Mouse (Mus musculus): ENCODE results near the gene Dync1i1. TPM values are rescaled to one million over a fixed set of nuclear protein-coding genes. Genes with fewer than 3 reads are reported as not detected.
A peak's percentile ranks its signal among the peaks of the same experiment; 100 is the strongest.
"Not testable (repeated sequence)": the region's sequence is repeated elsewhere in the genome, so short reads cannot be mapped to it uniquely, and the experiment has no call there.

Dync1i1 gene
- 29.5 and 29.7 TPM in 2 replicates for polyA plus RNA-seq (2015; fragmentation: Nextera tagmentation; extraction: Ambion mirVana)

GRCm38 (mm10) chr6:5725611-5726236 lies at the start of gene Dync1i1:
Dync1i1 (plus strand) TSS chr6:5725639.
- 1% methylated on average over 36 of the region's 40 CpGs for WGBS
- peak; percentile 91 for ATAC-seq (ENCODE audit: low FRiP score, low read depth)
- H3K27me3 ChIP-seq = no peaks in the 10 kb centered on the region
- H3K9ac ChIP-seq = peak within 1 kb of the TSS; percentile 63
- peak within 1 kb of the TSS; percentile 62 for H3K4me3 ChIP-seq
- H3K4me1 ChIP-seq (replicated peaks) = peaks cover 10% of the 10 kb centered on the region
- no peaks in the 10 kb centered on the region for H3K9me3 ChIP-seq
- peak within 1 kb of the TSS; percentile 96 for H3K4me2 ChIP-seq
- H3K27ac ChIP-seq (replicated peaks) = peak within 1 kb of the TSS; percentile 51
- no peaks in the 10 kb centered on the region for H3K36me3 ChIP-seq

- Histone ChIP-seq H3K36me3 (no peaks in the 10 kb centered on the region), H3K4me1 (replicated peaks) (no peaks in the 10 kb centered on the region), H3K9me3 (no peaks in the 10 kb centered on the region), H3K9ac (no peak overlapping the region), H3K27me3 (no peaks in the 10 kb centered on the region), H3K4me3 (no peak overlapping the region), H3K27ac (replicated peaks) (no peak overlapping the region), H3K4me2 (no peak overlapping the region)
- ATAC-seq (ENCODE audit: low FRiP score, low read depth) = no peak
- WGBS = 98% methylated on average over 3 of the region's 3 CpGs
Observed at GRCm38 (mm10) chr6:5679738-5680137, 45.7 kb upstream of the Dync1i1 start.

- no peak overlapping the region for H3K4me3 ChIP-seq
- H3K9ac ChIP-seq = no peak overlapping the region
- H3K4me2 ChIP-seq = no peak overlapping the region
- ATAC-seq (ENCODE audit: low FRiP score, low read depth) = no peak
- no peaks in the 10 kb centered on the region for H3K4me1 ChIP-seq (replicated peaks)
- no peaks in the 10 kb centered on the region for H3K36me3 ChIP-seq
- no peaks in the 10 kb centered on the region for H3K27me3 ChIP-seq
- no peaks in the 10 kb centered on the region for H3K9me3 ChIP-seq
- H3K27ac ChIP-seq (replicated peaks) = no peak overlapping the region
- 79% methylated on average over 2 of the region's 2 CpGs for whole genome bisulfite sequencing
Observed at GRCm38 (mm10) chr6:5701826-5702225, 23.6 kb upstream of the Dync1i1 start.

GRCm38 (mm10) chr6:5707894-5708293 lies 17.5 kb upstream of the Dync1i1 start:
- not testable (repeated sequence) for H3K27me3 ChIP-seq; H3K36me3 ChIP-seq; H3K4me1 ChIP-seq (replicated peaks); H3K9ac ChIP-seq; H3K4me3 ChIP-seq; H3K9me3 ChIP-seq; H3K4me2 ChIP-seq; H3K27ac ChIP-seq (replicated peaks); ATAC-seq (ENCODE audit: low FRiP score, low read depth)
- 28% methylated on average over 3 of the region's 3 CpGs for WGBS

GRCm38 (mm10) chr6:5710063-5710605 lies 15.3 kb upstream of the Dync1i1 start:
- H3K4me3 ChIP-seq = no peak overlapping the region
- no peaks in the 10 kb centered on the region for H3K36me3 ChIP-seq
- no peaks in the 10 kb centered on the region for H3K9me3 ChIP-seq
- no peaks in the 10 kb centered on the region for H3K4me1 ChIP-seq (replicated peaks)
- no peak overlapping the region for H3K9ac ChIP-seq
- WGBS = 72% methylated on average over 3 of the region's 3 CpGs
- no peaks in the 10 kb centered on the region for H3K27me3 ChIP-seq
- H3K27ac ChIP-seq (replicated peaks) = no peak overlapping the region
- no peak for ATAC-seq (ENCODE audit: low FRiP score, low read depth)
- no peak overlapping the region for H3K4me2 ChIP-seq

- no peak overlapping the region for H3K4me3 ChIP-seq
- H3K36me3 ChIP-seq = no peaks in the 10 kb centered on the region
- H3K27ac ChIP-seq (replicated peaks) = no peak overlapping the region
- no peak overlapping the region for H3K4me2 ChIP-seq
- no peaks in the 10 kb centered on the region for H3K9me3 ChIP-seq
- H3K4me1 ChIP-seq (replicated peaks) = no peaks in the 10 kb centered on the region
- WGBS = 89% methylated on average over 3 of the region's 3 CpGs
- no peak for ATAC-seq (ENCODE audit: low FRiP score, low read depth)
- H3K9ac ChIP-seq = no peak overlapping the region
- H3K27me3 ChIP-seq = no peaks in the 10 kb centered on the region
Observed at GRCm38 (mm10) chr6:5712620-5713019, 12.8 kb upstream of the Dync1i1 start.

- WGBS = 77% methylated on average over 3 of the region's 3 CpGs
- ATAC-seq (ENCODE audit: low FRiP score, low read depth) = no peak
- H3K9ac ChIP-seq = no peak overlapping the region
- H3K4me1 ChIP-seq (replicated peaks) = no peaks in the 10 kb centered on the region
- H3K27me3 ChIP-seq = no peaks in the 10 kb centered on the region
- H3K27ac ChIP-seq (replicated peaks) = no peak overlapping the region
- H3K36me3 ChIP-seq = no peaks in the 10 kb centered on the region
- H3K9me3 ChIP-seq = no peaks in the 10 kb centered on the region
- H3K4me3 ChIP-seq = no peak overlapping the region
- H3K4me2 ChIP-seq = no peak overlapping the region
Observed at GRCm38 (mm10) chr6:5715101-5715618, 10.3 kb upstream of the Dync1i1 start.

GRCm38 (mm10) chr6:5718955-5719354 lies 6.5 kb upstream of the Dync1i1 start:
- no peak overlapping the region for H3K4me2 ChIP-seq
- no peaks in the 10 kb centered on the region for H3K36me3 ChIP-seq
- no peaks in the 10 kb centered on the region for H3K27me3 ChIP-seq
- H3K27ac ChIP-seq (replicated peaks) = no peak overlapping the region
- no peak for ATAC-seq (ENCODE audit: low FRiP score, low read depth)
- WGBS = 77% methylated on average over 2 of the region's 2 CpGs
- no peak overlapping the region for H3K9ac ChIP-seq
- H3K4me3 ChIP-seq = no peak overlapping the region
- H3K9me3 ChIP-seq = no peaks in the 10 kb centered on the region
- H3K4me1 ChIP-seq (replicated peaks) = no peaks in the 10 kb centered on the region

- not testable (repeated sequence) for ATAC-seq (ENCODE audit: low FRiP score, low read depth); H3K4me2 ChIP-seq; H3K9ac ChIP-seq; H3K27me3 ChIP-seq; H3K36me3 ChIP-seq; H3K4me1 ChIP-seq (replicated peaks); H3K27ac ChIP-seq (replicated peaks); H3K9me3 ChIP-seq; H3K4me3 ChIP-seq
Observed at GRCm38 (mm10) chr6:5720716-5721115, 4.7 kb upstream of the Dync1i1 start.

GRCm38 (mm10) chr6:5723986-5724385 lies 1.5 kb upstream of the Dync1i1 start:
- H3K4me1 ChIP-seq (replicated peaks) = peaks cover 10% of the 10 kb centered on the region
- H3K4me3 ChIP-seq = no peak overlapping the region
- WGBS = 94% methylated on average over 1 of the region's 1 CpGs
- no peak overlapping the region for H3K4me2 ChIP-seq
- no peak overlapping the region for H3K27ac ChIP-seq (replicated peaks)
- H3K9me3 ChIP-seq = no peaks in the 10 kb centered on the region
- no peaks in the 10 kb centered on the region for H3K36me3 ChIP-seq
- no peak overlapping the region for H3K9ac ChIP-seq
- ATAC-seq (ENCODE audit: low FRiP score, low read depth) = no peak
- H3K27me3 ChIP-seq = no peaks in the 10 kb centered on the region

GRCm38 (mm10) chr6:5726237-5726670 lies 815 bp downstream of the Dync1i1 start:
- 3% methylated on average over 10 of the region's 10 CpGs for WGBS
- H3K27ac ChIP-seq (replicated peaks) = peak overlapping the region; percentile 51
- peak; percentile 59 for ATAC-seq (ENCODE audit: low FRiP score, low read depth)
- H3K9me3 ChIP-seq = no peaks in the 10 kb centered on the region
- peak overlapping the region; percentile 63 for H3K9ac ChIP-seq
- peak overlapping the region; percentile 96 for H3K4me2 ChIP-seq
- peak overlapping the region; percentile 62 for H3K4me3 ChIP-seq
- H3K36me3 ChIP-seq = no peaks in the 10 kb centered on the region
- no peaks in the 10 kb centered on the region for H3K27me3 ChIP-seq
- H3K4me1 ChIP-seq (replicated peaks) = peaks cover 10% of the 10 kb centered on the region

- no peak overlapping the region for H3K4me3 ChIP-seq
- H3K27ac ChIP-seq (replicated peaks) = no peak overlapping the region
- H3K9ac ChIP-seq = no peak overlapping the region
- H3K36me3 ChIP-seq = no peaks in the 10 kb centered on the region
- no peaks in the 10 kb centered on the region for H3K9me3 ChIP-seq
- WGBS = 84% methylated on average over 3 of the region's 3 CpGs
- no peaks in the 10 kb centered on the region for H3K27me3 ChIP-seq
- H3K4me1 ChIP-seq (replicated peaks) = no peaks in the 10 kb centered on the region
- no peak for ATAC-seq (ENCODE audit: low FRiP score, low read depth)
- no peak overlapping the region for H3K4me2 ChIP-seq
Observed at GRCm38 (mm10) chr6:5733217-5733616, 7.8 kb downstream of the Dync1i1 start.

- Histone ChIP-seq H3K9ac (no peak overlapping the region), H3K4me1 (replicated peaks) (no peaks in the 10 kb centered on the region), H3K9me3 (no peaks in the 10 kb centered on the region), H3K4me3 (no peak overlapping the region), H3K27me3 (no peaks in the 10 kb centered on the region), H3K27ac (replicated peaks) (no peak overlapping the region), H3K4me2 (no peak overlapping the region), H3K36me3 (no peaks in the 10 kb centered on the region)
- ATAC-seq (ENCODE audit: low FRiP score, low read depth) = no peak
Observed at GRCm38 (mm10) chr6:5734398-5734797, 9.0 kb downstream of the Dync1i1 start.
